Mouse (Mus musculus) embryonic facial prominence, embryonic 11.5 days (tissue): ENCODE data around the gene Sparc. TPM values are rescaled to one million over a fixed set of nuclear protein-coding genes. Genes with fewer than 3 reads are reported as not detected.

Source experiments
- polyA plus RNA-seq: library from polyadenylated mRNA; unstranded; fragments of >200 nt; fragmentation: Nextera tagmentation; extraction: Ambion mirVana; gene quantifications from 2 replicates; pipeline ENCODE4 v1.2.1, GENCODE M21; 2014

Gene Sparc
- polyA plus RNA-seq, 1 experiment from 2014 or later: 423 TPM

Other genes starting within 250 kb of the Sparc start
- gene Slc36a2, start 238.1 kb downstream of the Sparc start, polyA plus RNA-seq: 0.11 and 0.38 TPM in 2 replicates
- gene Slc36a1, start 218.8 kb downstream of the Sparc start, polyA plus RNA-seq: 1.6 and 1.9 TPM in 2 replicates
- 0.07 and 0.08 TPM in 2 replicates for gene Fat2, start 86.6 kb downstream of the Sparc start, polyA plus RNA-seq
- 243 and 262 TPM in 2 replicates for gene Atox1, start 38.1 kb upstream of the Sparc start, polyA plus RNA-seq
- 261 and 263 TPM in 2 replicates for gene G3bp1, start 46.5 kb upstream of the Sparc start, polyA plus RNA-seq
- gene Glra1, start 185.0 kb upstream of the Sparc start, polyA plus RNA-seq: 0.28 TPM in 1 of 2 replicates, not detected in the other